Mouse (Mus musculus) monocyte, adult 2 months (primary cell): ENCODE measurements at regions not wholly inside any gene's neighbourhood (a gene's known extent, or its start where the extent isn't known, plus 50 kb on each side); places are given as distances from the start of the nearest gene placed in this dataset.

Experiments used
- DNase-seq, 2 experiments: peaks; one replicate each; pipeline ENCODE4 v3.0.0; 2022; ENCODE audit warnings: low spot score in 2 of 2, low read depth in 1 of 2

DNA sequence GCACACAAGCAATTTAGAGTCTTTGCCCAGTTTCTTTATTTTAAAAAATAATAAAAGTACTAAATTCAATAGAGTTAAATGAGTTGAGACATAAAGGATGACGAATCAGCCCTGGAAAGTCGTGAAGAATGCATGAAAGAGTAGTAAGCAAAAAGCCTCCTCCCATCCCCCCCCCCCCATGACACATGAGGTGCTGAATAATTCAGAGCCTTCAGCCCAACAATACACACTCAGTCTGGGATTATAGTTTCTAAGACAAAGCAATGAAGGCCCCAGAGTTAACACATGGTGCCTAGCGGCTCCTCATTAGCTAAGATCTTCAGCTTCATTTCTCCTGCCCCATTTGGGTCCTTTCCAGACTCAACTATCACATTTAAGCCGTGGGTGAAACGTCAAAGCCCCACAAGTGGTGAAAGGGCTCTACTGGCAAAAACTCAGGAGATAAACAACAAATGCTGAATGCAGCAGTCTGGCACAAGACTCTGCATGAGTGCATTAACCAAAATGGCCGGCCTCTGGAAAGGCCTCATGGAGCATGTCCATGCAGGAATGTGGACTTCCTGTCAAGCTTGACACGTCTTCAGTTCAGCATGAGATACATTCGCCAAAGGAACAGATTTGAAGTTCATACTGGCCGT lies 560.9 kb upstream of the Gm26657 start:
- no peak for DNase-seq

DNA sequence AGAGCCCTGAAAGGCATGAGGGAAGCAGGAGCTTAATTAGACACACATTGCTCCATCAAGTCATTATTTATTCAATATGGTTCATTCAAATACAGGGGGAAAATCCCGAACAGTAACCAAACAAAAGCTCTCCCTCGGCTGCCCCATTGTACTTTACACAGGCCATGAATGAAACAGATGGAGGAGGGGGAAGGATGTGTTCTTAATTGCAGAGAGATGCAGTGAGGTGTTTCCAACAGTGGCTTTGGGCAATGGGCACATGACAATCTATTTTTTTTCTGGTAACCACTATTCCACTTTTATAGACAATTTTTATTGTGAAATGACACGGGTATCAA lies 578.6 kb upstream of the Gm26657 start:
- DNase-seq, result no peak

DNA sequence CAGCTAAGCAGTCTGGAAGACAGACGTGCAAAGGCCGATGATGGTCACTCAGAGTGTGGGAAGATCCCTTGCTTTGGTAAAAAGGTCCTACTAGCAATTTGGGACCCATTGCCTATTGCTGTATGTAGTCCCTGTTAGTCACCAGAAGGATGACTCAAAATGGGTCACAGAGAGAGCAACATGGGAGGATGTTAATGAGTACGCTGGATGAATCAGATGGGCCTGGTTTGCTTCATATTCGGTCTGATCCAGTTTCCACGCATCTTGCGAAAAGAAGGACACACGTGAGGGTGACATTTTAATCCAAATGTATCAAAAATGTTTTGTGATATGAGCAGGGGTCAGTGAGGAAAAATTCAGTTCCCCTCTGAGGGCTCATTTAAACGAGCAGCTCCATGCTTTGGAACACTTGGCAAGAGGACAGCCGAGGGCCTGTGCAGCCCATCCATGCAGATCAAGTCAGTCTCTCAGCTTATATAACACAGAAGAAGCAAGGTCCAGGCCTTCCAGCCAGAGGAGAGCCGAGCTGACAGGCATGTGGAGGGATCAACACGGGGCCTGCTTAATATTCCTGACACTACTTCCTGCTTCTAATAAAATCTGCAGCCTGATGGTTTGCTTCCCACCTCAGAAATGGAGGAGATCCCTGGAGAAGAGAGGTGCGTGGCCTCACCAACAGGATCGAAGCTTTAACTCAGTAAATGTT lies 579.2 kb upstream of the Gm26657 start:
- no peak for DNase-seq

DNA sequence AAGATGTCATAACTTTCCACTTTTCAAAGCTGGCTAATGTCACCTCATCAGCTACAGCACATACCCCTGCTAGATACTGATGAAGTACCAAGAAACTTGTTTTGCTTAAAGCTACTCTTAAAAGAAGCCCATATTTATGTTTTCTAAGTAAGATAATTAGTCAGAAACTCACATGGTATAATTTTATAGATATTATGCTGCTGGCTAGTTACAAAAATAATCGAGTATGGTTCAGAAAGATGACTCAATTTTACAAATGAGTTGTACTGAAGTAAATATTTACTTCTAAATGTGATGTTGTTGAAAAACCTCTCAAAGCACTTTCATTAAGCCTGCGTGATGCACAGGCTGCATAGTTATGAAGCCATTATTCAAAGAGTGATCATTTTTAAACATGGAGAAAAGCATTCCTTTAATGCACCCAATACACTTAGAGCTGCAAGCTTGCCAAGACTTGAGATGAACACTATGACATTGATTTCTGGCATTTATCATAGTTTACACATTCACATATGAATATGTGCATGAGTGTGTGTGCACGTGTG lies 582.3 kb upstream of the Gm26657 start:
- DNase-seq, result no peak

DNA sequence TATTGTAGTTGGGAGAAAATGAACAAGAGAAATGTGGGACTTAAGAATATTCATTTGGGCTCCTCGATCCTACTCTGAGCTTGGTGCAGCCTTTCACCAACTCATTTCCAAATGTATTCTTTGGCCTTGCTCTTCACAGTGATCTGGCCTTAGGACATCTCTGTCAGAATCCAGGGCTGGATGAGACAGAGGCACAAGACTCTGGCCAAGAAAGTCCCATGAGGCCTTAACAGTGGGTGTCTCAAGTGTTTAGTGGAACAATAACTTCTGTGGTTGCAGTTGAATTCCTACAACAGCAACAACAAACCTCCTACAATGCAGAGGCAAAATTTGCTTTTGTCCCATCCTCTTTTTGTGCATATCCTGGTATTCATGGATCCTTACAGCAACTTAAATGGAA lies 589.2 kb upstream of the Gm26657 start:
- DNase-seq, result no peak

DNA sequence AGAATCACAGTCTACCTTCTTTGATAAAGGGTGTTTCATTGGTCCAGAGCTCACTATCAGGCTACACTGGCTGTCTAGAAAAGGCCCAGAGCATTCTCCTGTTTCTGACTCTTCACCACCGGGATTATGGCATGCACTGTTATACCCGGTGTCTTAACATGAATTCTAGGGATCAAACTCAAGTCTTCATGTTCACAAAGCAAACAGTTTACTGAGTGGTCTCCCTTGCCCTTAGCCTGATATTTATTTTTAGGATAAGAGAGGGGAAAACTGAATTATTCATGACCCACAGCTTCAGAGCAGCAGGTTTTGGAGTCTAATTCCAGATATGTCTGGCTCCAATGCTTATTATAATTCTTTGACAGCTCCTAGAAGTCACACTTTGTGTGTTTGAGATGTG lies 596.0 kb upstream of the Gm26657 start:
- DNase-seq, result no peak

DNA sequence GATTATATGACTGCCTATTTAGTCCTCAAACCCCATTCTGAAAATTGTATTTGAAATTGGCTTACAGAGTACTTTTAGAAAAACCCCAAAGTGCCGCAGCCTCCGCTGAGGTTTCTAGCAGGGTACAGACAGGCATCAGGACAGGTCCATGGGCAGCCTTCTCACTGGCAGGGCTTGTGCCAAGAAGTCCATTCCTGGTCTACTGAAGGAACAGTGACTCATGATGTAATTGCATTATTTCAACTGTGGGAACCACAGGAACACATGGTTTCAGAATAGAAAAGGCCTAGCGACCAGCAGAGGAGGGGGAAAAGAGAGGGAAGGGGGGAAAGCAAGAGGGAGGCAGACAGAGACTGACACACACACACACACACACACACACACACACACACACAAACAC lies 603.0 kb upstream of the Gm26657 start:
- DNase-seq, result no peak

DNA sequence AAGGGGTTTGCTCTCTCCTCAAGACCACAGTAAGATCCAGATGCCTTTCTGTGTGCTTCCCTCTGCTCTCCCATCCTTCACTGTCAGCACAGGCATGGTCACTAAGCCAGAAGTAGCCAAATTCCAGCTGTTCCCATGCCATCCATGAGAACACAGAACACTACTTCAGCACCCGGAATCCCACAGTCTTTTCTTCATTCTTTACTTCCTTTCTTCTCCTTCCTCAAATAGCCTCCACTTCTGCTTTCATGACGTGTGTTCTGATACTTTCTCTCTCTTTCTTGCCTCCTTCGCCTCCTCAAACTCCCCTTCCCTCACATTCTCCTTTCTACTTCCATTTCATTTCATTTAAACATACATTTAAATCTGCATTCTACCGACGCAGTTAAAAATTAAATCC lies 602.1 kb upstream of the Klf4 start:
- DNase-seq, result no peak

DNA sequence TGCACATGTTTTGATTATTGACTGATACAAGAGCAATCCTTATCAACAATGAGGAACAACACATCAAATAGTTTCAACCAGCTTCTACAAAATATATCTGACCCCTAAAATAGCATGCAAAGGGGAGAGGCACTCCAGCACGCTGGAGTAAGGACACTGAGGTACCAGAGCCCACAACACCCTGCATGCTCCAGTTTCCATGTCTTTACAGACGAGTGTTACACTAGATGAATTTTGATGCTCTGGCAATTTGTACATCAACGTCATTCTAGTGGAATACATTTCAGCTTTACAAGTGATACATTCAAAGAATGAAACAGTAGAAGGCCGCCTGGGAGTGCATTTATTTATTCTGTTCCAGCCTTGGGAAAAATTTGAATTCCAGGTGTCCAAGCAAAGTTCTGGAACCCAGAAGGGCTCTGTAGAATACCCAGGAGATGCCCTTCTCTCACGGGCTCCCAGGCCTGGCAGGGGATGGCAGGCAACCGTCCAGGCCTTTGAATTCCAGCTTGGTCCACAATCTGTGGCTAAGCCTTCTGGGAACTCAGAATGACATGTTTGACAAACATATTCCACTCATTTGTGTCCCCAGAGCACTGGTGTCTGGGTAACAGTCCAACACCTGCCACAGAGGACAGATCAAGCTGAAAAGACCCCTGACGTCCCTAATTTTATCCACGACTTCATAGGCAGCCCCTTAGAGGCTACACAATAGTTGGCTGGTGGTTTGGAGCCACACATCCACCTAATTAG lies 595.6 kb upstream of the Klf4 start:
- DNase-seq, result no peak

DNA sequence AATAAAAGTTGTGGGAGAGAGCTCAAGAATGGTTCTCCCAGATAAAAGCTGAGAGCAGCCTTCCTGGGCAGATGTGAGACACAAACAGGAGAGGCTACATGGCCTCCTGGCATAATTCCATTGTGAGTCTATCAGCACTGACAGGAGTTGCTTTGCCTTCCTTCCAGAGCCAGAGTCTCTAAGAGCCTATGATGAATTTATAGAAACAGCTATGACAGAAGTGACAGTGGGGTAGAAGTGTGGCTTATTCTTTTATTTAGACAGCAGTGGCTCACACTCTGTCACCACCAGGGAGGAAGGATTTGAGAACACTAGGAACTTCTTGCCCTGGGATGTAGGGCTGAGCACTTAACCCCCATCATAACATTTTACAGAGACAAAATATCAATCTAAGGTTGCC lies 592.2 kb upstream of the Klf4 start:
- no peak for DNase-seq

DNA sequence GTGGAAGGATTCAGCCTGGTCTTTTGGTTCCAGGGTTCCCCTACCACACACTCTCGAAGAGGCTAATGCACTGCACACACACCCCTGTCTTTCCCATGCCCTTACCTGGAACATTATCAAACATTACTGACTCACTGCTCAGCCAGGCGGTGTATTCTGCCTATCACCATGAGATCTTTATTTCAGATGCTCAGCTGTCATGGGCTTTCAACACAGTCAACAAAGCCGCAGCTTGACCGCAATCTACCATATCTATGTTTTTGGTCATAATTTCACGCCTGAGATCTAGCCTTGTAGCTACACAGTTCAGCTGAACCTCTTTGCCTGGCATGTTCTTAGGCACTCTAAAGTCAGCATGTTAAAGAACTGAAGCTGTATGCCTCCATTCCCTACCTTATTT lies 589.9 kb upstream of the Klf4 start:
- DNase-seq, result no peak

DNA sequence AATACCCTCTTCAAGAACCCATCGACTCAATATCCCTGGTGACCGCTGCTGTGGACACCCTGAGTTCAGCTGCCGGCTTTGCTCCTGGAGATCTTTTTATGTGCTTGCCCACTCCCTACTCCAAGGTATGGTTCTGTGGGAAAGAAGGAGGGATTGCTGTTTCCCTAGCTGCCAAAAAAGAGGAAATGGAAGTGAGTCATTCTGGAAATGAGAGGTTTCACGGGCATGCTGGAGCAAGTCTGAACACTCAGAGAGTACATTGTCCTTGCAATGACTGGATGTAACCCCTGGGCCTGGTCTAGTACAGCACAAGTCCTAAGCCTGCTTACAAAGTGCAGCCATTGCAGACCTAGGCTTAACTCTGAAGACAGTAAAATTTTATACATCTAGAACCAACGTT lies 589.4 kb upstream of the Klf4 start:
- no peak for DNase-seq

DNA sequence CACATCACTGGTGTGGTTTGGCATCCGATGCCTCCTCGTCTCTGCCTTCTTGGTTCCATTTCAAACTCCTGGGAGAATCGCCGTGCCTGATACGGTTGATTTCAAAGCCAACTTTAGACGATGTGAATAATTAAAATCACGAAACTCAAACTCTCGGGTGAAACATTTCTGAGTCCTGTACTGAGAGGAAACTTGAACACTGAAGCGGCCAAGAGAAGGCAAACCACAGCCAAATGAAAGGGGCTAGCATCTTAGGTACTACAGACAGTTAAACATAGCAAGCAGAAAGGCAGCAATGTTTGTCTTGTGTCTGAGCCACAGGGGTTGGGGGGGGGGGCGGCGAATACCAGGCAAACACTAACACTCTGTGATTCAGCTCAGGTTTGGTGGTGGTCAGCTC lies 588.1 kb upstream of the Klf4 start:
- DNase-seq, result no peak

DNA sequence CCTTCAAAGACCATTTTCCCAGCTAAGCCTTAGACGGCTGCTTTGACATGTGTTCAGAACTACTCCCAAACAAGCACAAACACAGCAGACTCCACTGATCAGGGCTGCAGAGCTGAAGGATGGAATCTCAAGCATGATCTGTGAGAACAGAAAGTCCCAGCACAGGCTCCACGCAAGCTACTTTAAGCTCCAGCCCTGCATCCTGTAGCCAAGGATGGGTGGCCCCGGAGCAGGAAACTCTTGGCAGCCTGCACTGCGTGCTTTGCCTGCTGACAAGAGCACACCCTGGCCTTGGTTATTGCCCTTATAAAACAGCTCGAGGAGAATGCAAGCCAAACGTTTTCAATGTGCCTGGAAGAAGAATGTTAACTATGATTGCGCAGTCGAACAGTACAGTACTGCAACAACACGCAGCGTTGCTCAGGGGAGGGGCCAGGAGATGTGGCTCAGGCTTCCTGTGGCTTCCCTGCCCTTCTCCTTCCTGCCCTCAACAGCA lies 581.5 kb upstream of the Klf4 start:
- DNase-seq, result peak; percentile 7 to 19

DNA sequence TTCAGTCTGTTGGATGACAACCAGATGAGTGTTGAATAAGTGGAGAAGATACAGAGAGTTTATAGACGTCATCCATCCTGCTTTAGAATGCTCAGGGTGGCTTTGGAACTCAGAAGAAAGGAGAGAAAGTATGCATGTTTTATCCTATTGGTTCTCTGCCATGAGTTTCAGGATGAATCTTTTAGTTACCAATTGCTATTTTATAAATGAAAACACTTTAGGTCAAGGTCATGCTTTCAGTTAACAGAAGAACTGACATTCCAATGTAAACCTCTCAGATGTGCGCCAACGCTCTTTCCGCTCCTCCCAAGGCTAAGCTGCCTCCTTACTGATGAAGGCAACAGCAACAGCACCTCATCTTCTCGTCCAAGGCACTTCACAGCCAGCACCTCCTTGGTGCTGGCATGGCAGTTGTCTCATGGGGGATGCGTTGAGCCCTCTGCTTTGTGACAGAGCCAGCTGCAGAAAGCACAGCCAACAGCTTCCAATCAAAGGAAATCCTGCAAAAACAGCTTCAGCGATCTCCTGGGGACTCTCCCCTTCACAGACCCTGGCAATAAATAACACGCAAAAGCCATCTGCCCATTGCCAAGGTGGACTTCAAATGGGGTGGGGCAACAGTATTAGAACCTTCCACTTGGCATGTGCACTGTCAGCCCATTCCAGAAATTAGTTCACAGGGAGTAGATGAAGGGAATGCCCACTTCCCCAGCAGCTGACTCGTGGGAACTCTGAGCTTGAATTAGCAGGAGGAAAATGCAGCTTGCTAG lies 580.9 kb upstream of the Klf4 start:
- no peak for DNase-seq

DNA sequence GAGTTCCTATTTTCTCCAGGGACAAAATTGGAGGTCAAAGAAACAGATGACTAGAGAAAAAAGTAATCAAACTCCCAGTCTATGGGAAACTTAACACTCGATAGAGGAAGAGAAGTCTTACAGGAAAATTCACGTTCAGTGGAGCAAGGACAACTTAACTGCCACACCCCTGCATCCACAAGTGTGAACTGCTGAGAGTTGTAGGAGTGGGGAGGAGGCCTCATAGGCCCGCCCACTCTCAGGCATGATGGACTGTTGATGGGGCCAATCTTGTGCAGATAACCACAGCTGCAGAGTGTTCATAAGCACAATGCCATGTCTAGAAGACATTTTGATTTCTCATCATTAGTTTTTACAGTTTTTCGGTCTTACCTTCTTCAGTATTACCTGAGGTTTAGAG lies 574.7 kb upstream of the Klf4 start:
- DNase-seq, result no peak

DNA sequence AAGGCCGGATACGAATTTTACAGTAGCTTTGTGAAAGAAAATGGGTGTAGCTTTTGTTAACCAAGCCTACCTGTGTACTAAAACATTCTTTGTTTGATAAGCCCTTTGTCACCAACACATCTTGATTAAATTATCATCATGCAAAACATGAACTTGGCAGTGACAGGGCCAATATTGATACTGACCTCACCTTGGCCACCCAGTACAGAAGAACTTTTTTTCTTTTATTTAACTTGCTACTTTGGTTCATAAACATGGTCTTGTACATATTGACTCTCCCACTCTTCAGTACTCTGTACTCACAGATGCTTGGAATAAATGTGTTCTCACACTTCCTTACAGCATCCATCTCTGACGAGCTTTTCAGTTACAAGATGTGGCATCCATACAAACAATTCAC lies 570.0 kb upstream of the Klf4 start:
- no peak for DNase-seq

DNA sequence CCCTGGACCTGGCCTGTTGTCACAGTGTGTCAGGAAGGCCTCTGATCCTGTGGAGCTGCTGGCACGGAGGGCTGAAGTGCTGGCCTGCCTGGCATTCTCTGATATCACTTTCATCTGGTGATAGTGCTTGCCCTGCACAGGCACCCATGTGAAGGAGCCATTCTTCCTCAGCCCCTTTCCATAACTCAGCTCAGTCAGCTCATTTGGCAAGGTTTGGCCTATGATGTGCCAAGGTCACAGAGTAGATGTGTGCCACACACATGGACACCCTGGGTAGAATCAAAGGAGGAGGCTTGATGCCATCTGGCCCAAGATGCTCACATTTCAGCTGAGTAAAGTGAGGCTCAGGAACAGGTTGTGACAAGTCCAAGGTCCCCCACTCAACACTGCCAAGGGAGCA lies 558.5 kb upstream of the Klf4 start:
- DNase-seq, result no peak

DNA sequence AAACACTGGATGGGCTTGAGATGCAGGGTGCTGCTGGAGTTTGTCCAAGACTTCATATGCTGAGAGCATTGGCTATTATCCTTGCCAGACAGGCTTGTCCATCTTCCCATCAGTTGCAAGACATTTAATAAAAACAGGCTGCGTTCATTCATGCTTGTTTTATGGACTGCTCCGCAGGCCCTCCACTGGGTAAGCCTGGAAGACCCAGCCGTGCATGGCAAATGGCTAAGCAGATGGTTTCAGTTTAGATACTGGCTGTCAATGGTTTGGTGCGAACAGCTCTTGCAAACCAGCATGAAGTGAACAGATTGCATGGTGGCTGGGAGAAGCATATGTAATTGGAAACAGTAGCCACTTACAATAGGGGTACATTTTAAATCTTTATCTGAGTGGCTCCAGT lies 556.4 kb upstream of the Klf4 start:
- no peak for DNase-seq

DNA sequence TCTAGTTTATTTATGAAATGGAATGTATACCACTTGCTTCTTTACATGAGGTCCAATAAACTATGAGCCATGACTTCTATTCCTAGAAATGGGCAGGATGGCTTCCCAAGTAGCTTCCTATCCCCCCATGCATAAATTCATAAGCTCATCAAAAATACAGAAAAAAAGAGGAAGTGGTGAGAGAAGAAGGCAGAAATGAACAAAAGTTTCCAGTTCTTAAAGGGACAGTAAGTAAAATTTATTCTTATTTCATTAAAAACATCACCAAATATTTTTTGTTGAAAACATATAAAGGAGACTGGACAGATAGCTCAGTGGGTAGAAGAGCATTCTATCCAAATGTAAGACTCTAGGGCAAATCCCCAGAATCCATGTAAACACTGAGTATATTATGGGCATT lies 554.0 kb upstream of the Klf4 start:
- DNase-seq, result no peak

DNA sequence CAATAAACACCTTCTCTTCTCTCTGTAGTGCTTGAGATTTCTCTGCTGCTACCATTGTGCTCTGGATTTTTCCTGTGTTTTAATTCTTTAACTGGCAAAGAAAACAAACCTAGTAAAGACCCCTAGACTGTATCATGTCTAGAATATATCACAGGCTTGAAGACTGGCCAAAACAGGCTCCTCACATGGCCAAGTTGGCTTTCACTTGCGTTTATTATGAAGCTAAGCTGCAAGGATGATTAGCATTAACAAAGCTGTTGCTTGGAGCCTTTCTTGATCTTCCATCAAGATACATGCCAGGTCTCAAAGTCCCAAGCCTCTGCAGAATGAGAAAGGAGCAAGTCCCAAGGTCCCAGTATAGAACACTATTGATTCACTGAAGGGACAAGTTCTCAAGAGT lies 551.9 kb upstream of the Klf4 start:
- DNase-seq, result no peak
